Mouse (Mus musculus) forebrain, embryonic 14.5 days (tissue): ENCODE data around the gene Hus1. TPM values are rescaled to one million over a fixed set of nuclear protein-coding genes. Genes with fewer than 3 reads are reported as not detected.
A peak's percentile ranks its signal among the peaks of the same experiment; 100 is the strongest.

Source experiments
- ATAC-seq: fragments of 200-750 bp; cut with Nextera tagmentation; 2 replicates; pipeline ENCODE4 v1.8.0; 2017; ENCODE audit warnings: mild to moderate bottlenecking, moderate library complexity
- DNase-seq: peaks from one replicate; pipeline ENCODE4 v3.0.0-alpha.2; 2015; ENCODE audit warnings: low spot score
- H3K27ac ChIP-seq: fragments of 300-500 bp; sonication (generic); 2 replicates; pipeline ENCODE4 v1.5.1; 2014; ENCODE audit warnings: low read depth, mild to moderate bottlenecking, control low read depth, low read length, moderate library complexity
- H3K27me3 ChIP-seq: fragments of 300-500 bp; sonication (generic); replicated peaks from 2 replicates; pipeline ENCODE4 v1.6.1; 2014; ENCODE audit warnings: low read length, control low read depth, mixed read lengths; ENCODE audit not compliant: control insufficient read depth, insufficient read depth
- H3K36me3 ChIP-seq: fragments of 300-500 bp; sonication (generic); 2 replicates; pipeline ENCODE4 v1.6.1; 2014; ENCODE audit warnings: low read length, control low read depth; ENCODE audit not compliant: control insufficient read depth, insufficient read depth
- H3K4me1 ChIP-seq: fragments of 300-500 bp; sonication (generic); 2 replicates; pipeline ENCODE4 v1.6.1; 2014; ENCODE audit warnings: antibody characterized with exemption, low read length, control low read depth; ENCODE audit not compliant: control insufficient read depth, insufficient read depth
- H3K4me2 ChIP-seq: fragments of 300-500 bp; sonication (generic); 2 replicates; pipeline ENCODE4 v1.6.1; 2014; ENCODE audit warnings: mild to moderate bottlenecking, control low read depth, low read length
- H3K4me3 ChIP-seq: fragments of 300-500 bp; sonication (generic); 2 replicates; pipeline ENCODE4 v1.5.1; 2014; ENCODE audit warnings: low read depth, low read length, control low read depth
- H3K9ac ChIP-seq: fragments of 300-500 bp; sonication (generic); 2 replicates; pipeline ENCODE4 v1.6.1; 2014; ENCODE audit warnings: mild to moderate bottlenecking, low read length, control low read depth, moderate library complexity
- H3K9me3 ChIP-seq: fragments of 300-500 bp; sonication (generic); replicated peaks from 2 replicates; pipeline ENCODE4 v1.6.1; 2016; ENCODE audit warnings: low read length, control low read depth, mixed read lengths; ENCODE audit not compliant: control insufficient read depth
- WGBS: fragments of 180-500 bp; shearing (Covaris S2); extraction: QIAGEN DNeasy Blood & Tissue Kit; methylation state at CpG from one replicate; pipeline ENCODE4 v1.1.7; 2014; 5-methylcytosine and 5-hydroxymethylcytosine counted together
- polyA plus RNA-seq: library from polyadenylated mRNA; unstranded; fragments of >200 nt; fragmentation: Nextera tagmentation; extraction: Ambion mirVana; gene quantifications from 2 replicates; pipeline ENCODE4 v1.2.1, GENCODE M21; 2014

Gene Hus1
- polyA plus RNA-seq, 1 experiment from 2014 or later = 9.8 TPM

DNA sequence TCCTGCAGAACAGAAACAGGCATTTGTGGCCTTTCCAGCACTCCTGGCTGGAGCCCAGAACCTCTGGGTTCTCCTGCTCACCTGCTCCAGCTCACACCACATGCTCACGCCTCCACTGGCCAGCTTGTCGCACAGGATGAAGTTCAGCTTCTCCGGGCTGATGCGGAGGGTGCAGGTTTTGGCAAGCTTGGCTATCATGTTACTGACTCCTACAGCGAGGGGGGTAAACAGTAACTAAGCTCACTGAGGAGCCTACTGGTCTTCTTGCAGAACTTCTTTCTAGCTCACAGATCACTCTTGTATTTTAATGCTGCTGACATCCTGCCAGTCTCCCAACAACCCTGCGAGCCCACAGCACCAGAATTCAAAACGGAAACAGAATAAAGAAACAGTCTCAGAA lies 575 bp downstream of the Hus1 start:
- Histone ChIP-seq H3K4me2 (peak overlapping the region; percentile 65), H3K4me1 (peaks cover 4% of the 10 kb centered on the region; the same call in 1 of the 2 replicates), H3K27ac (peak overlapping the region; percentile 82), H3K9me3 (no peaks in the 10 kb centered on the region), H3K9ac (peak overlapping the region; percentile 77), H3K36me3 (peaks cover 17% of the 10 kb centered on the region), H3K27me3 (no peaks in the 10 kb centered on the region), H3K4me3 (peak overlapping the region; percentile 63)
- WGBS = under 1% methylated on average over 7 of the region's 7 CpGs
- ATAC-seq (peak; percentile 66), DNase-seq (no peak)

DNA sequence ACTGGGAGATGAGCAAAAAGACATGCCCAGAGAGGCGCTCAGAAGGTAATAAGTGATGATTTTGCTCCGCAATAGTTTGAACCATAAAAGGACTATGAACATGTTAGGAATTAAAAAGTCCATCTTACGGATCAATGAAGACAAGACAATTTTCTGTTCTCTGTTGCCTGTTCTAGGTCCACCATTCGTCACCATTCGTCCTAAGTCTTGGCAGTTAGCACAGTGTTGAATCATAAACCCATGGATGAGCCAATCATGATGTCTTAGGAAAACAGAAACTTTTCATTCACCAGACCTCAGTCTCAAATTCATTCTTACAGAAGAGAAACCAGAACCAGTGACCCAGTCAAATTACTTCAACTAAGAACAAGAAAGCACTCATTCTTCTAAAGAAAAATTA lies 2.2 kb downstream of the Hus1 start:
- Histone ChIP-seq H3K9me3 (no peaks in the 10 kb centered on the region), H3K27me3 (no peaks in the 10 kb centered on the region), H3K27ac (no peak overlapping the region), H3K4me2 (no peak overlapping the region), H3K36me3 (peaks cover 33% of the 10 kb centered on the region), H3K9ac (no peak overlapping the region), H3K4me3 (no peak overlapping the region), H3K4me1 (peaks cover 4% of the 10 kb centered on the region; the same call in 1 of the 2 replicates)
- DNase-seq = no peak
- ATAC-seq = no peak
- WGBS = 93% methylated on average over 5 of the region's 5 CpGs

DNA sequence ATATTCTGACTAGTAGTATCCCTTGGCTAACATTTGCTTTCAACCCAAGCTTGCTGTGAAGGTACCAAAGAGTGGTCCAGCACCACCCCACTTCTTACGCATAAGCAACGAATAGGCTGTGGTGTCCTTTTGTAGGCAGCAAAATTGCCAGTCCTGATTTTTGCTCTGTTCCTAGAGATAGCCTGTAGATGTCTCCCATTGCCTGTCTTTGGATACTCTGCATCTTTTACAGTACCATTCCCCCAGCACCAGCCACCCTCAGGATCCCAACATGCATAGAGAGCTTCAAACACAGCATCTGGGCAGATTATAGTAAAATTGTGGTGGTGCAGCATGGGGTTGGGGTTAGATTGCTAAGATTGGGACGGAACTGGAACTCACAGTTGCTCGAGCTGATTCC lies 22.9 kb downstream of the Hus1 start:
- Histone ChIP-seq H3K9me3 (no peaks in the 10 kb centered on the region), H3K4me2 (no peak overlapping the region), H3K27ac (no peak overlapping the region), H3K4me1 (no peaks in the 10 kb centered on the region), H3K27me3 (no peaks in the 10 kb centered on the region), H3K4me3 (no peak overlapping the region), H3K36me3 (peaks cover 9% of the 10 kb centered on the region; the same call in 1 of the 2 replicates), H3K9ac (no peak overlapping the region)
- 73% methylated on average over 4 of the region's 4 CpGs for WGBS
- ATAC-seq = no peak
- DNase-seq = no peak

DNA sequence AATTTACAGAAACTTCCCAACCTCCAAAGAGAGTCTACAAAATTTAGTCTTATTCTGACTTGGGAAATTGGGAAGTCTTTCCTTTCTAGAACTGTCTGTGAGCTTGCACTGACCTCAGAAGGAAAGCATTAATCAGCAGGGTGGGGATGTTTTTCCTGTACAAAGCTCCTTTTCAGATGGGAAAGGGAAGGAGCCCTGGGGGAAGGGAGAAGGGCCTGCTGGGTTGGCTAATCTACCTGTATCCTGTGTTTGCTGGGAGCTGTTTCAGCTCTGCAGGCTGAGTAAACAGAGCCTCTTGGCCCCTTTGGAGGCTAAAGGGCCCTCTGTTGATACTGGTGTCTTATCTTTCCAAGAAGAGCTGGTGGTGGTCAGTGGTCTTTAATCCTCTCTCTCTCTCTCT lies 24.9 kb downstream of the Hus1 start:
- H3K9me3 ChIP-seq = no peaks in the 10 kb centered on the region
- no peak overlapping the region for H3K4me2 ChIP-seq
- H3K4me3 ChIP-seq = no peak overlapping the region
- DNase-seq (no peak), ATAC-seq (no peak)
- H3K9ac ChIP-seq = no peak overlapping the region
- H3K27me3 ChIP-seq = no peaks in the 10 kb centered on the region
- H3K27ac ChIP-seq = no peak overlapping the region
- H3K4me1 ChIP-seq = no peaks in the 10 kb centered on the region
- H3K36me3 ChIP-seq = no peaks in the 10 kb centered on the region

DNA sequence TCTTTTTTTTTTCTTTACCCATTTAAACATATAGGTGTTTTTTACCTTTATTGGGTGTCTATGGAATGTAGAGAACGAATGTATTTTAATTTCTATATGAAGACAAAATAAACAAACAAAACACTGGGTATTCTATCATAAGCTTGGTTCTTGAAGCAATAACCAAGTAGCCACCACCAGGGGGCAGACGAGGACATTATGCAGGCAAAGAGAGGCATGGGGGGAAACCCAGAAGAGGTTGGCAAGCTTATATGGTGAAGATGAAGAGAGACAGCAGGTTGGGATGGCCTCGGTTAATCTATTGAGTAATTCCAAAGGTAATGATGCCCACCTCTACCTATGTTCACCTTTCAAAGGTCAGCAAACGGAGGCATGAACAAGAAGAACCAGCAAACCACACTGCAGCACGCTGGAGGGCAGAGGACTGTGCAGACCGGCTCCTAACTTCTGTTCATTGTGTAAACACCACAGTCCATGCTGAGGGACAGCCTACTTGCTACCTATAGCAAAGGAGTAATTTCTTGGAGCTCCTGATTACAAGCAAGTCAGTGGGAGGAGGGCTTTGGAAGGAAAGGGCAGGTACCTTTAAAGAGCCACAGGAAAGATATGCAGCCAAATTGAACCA lies 27.6 kb downstream of the Hus1 start:
- no peak overlapping the region for H3K27ac ChIP-seq
- peak; percentile 85 for DNase-seq
- WGBS = 45% methylated on average over 6 of the region's 6 CpGs

DNA sequence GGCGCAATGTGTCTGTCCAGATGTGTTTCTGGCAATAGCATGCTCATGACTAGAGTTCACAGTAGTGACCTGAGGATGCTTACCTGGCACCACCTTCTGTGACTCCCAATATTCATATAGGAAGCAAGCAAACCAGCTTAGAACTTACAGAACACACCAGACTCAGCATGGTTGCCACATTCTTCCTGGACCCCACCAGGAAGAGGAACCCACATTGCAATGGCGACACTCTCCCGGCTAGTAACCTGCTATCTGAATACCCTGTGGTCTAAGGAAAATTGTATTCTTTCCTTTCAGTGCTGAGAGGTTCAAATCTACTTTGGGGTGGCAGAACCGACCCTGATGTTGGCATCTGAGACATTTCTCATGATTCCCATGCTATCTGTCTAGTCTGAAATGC lies 32.8 kb downstream of the Hus1 start:
- no peak overlapping the region for H3K4me3 ChIP-seq
- WGBS = 87% methylated on average over 4 of the region's 4 CpGs
- DNase-seq (no peak), ATAC-seq (no peak)
- H3K4me2 ChIP-seq = no peak overlapping the region
- no peaks in the 10 kb centered on the region for H3K36me3 ChIP-seq
- no peaks in the 10 kb centered on the region for H3K9me3 ChIP-seq
- H3K4me1 ChIP-seq = no peaks in the 10 kb centered on the region
- no peak overlapping the region for H3K27ac ChIP-seq
- no peaks in the 10 kb centered on the region for H3K27me3 ChIP-seq
- no peak overlapping the region for H3K9ac ChIP-seq

More for the DNA sequence above, 27.6 kb downstream of the Hus1 start:
- ATAC-seq = peak; percentile 50; the same call in 1 of the 2 replicates
- Histone ChIP-seq H3K27me3 (no peaks in the 10 kb centered on the region), H3K4me2 (no peak overlapping the region), H3K9me3 (no peaks in the 10 kb centered on the region), H3K4me1 (no peaks in the 10 kb centered on the region), H3K36me3 (no peaks in the 10 kb centered on the region), H3K9ac (no peak overlapping the region), H3K4me3 (no peak overlapping the region)

DNA sequence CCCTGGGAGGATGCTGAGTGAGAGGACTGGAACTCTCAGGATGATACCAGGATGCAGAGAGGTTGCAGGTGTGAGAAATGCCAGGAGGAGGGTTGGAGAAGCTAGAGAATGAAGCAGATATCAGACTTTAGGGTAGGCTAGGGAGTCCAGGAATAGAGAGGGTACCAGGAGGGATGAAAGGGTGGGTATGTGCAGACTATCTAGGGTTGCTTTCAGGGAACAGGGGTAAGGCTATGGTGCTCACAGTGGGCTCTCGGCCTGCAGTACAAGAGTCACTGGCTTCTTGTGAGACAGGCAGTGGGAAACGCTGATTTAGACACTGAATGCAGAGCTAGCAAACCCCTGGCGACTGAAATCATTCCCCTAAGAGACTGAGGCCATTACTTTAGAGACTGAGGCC lies 37.8 kb downstream of the Hus1 start, which contains the start of gene Pkd1l1:
Pkd1l1 (minus strand) TSS at position 101 of the 400 bp plus-strand sequence.
- Histone ChIP-seq H3K9me3 (no peaks in the 10 kb centered on the region), H3K36me3 (no peaks in the 10 kb centered on the region), H3K4me1 (no peaks in the 10 kb centered on the region), H3K27me3 (no peaks in the 10 kb centered on the region), H3K27ac (no peak within 1 kb of the TSS), H3K4me3 (no peak within 1 kb of the TSS), H3K9ac (no peak within 1 kb of the TSS), H3K4me2 (no peak within 1 kb of the TSS)
- ATAC-seq (no peak), DNase-seq (no peak)
- WGBS = 58% methylated on average over 3 of the region's 3 CpGs

DNA sequence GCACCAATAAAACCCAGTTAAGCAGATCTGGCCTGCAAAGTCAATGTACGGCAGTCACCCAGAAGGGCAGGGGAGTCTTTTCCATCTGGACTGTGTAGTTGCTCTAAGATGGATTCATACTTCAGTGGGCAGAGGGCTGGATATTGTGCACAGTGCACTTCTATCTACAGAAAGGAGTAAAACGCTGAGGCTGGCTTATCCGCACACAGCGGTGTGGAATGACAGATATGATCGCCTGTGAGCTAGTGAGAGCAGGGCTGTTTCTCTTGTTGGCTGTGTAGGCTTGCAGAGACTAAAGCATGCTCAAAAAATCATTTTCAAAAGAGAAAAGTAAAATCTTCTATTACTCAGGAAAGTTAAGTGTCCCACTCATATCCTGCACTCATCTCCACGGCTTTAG lies 38.9 kb downstream of the Hus1 start:
- ATAC-seq = no peak

DNA sequence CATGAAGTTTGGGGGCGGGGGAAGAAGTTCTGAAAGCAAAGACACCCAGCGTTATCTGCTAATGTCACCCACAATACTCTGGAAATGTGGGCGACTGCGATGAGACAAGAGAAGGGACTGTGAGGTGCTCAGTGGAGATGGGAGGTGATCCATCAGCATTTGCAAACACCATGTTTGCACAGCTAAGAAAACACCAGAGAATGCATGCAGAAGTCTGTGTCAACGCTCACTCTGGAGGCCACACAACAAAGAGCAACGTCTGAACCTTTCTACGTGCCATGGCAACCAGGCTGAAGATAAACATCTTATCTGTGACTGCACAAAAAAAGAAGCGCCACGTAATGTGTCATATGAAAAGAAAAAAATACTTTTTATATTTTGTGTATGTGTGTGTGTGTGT lies 40.5 kb downstream of the Hus1 start:
- 88% methylated on average over 9 of the region's 9 CpGs for WGBS
- no peak overlapping the region for H3K9ac ChIP-seq
- DNase-seq = no peak
- H3K27me3 ChIP-seq = no peaks in the 10 kb centered on the region
- no peak overlapping the region for H3K4me3 ChIP-seq
- no peaks in the 10 kb centered on the region for H3K4me1 ChIP-seq
- ATAC-seq = no peak
- H3K9me3 ChIP-seq = no peaks in the 10 kb centered on the region
- no peak overlapping the region for H3K27ac ChIP-seq
- H3K36me3 ChIP-seq = no peaks in the 10 kb centered on the region
- no peak overlapping the region for H3K4me2 ChIP-seq

More for the DNA sequence above, 38.9 kb downstream of the Hus1 start:
- H3K27me3 ChIP-seq = no peaks in the 10 kb centered on the region
- WGBS = 89% methylated on average over 6 of the region's 6 CpGs
- H3K27ac ChIP-seq = no peak overlapping the region
- H3K4me1 ChIP-seq = no peaks in the 10 kb centered on the region
- no peak for DNase-seq
- H3K4me3 ChIP-seq = no peak overlapping the region
- H3K9ac ChIP-seq = no peak overlapping the region
- no peaks in the 10 kb centered on the region for H3K9me3 ChIP-seq
- no peaks in the 10 kb centered on the region for H3K36me3 ChIP-seq
- no peak overlapping the region for H3K4me2 ChIP-seq
